Mouse (Mus musculus) left cerebral cortex, postnatal 4 days (tissue): Measurements from ENCODE around the gene Ube4b. TPM values are rescaled to one million over a fixed set of nuclear protein-coding genes. Genes with fewer than 3 reads are reported as not detected.
A peak's percentile ranks its signal among the peaks of the same experiment; 100 is the strongest.
"Not testable (repeated sequence)": the region's sequence is repeated elsewhere in the genome, so short reads cannot be mapped to it uniquely, and the experiment has no call there.

Experiments used
- DNase-seq: peaks from one replicate; pipeline ENCODE4 v3.0.0-alpha.2; 2022
- intact Hi-C: fragments of 180-260 bp; cut with DNase I; formaldehyde crosslinking; loops from one replicate; pipeline ENCODE4 v1.15.1; 2025
- total RNA-seq, 2 experiments: library from RNA; stranded (reverse); gene quantifications; 2 replicates each; pipeline ENCODE4 v1.2.3; 2021

The Ube4b gene
- total RNA-seq, result 100 to 1,000 TPM; 122 to 134 TPM

DNA sequence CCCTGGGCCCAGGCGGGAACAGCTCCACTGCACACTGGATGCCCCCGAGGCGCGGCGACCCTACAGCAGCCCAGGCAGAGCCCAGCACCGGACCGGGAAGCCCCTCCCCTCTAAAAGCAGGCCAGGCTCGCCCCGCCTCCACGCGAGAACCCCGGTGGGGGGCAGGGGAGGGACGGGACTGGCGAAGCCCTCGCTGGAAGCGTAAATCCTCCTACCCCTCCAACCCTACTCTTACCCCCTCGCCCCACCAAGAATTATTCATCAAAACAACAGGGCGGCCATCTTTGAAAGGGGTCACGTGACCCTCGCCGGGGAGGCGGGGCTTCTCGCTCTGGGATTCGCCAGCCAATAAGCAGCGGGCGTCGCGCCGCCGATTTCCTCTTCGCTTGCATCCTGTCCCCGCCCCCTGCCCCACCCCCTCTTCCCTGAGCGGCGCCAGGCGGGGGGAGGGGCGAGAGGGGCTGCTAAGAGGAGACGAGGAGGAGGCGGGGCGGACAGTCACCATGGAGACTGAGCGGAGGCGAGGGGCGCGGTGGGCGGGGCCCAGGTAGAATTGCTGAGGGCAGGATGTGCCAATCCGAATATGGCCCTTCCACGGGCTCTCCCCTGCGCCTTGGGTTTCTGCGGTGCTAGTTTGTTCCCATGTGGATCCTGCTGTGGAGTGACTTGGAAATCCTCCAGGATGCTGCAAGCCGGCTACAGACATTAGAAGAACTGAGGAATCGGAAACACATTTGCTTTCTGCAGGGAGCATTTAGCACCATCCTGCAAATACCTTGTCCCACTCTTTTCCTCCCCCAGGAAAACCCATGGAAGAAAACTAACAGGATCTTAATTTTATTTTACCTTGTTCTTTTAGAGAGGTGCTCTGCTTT, at the start of gene Ube4b:
Gene Ube4b (minus strand): TSS at position 425 of the 875 bp plus-strand sequence.
- DNase-seq, result peak; percentile 100
- intact Hi-C loops, result no loop called here

DNA sequence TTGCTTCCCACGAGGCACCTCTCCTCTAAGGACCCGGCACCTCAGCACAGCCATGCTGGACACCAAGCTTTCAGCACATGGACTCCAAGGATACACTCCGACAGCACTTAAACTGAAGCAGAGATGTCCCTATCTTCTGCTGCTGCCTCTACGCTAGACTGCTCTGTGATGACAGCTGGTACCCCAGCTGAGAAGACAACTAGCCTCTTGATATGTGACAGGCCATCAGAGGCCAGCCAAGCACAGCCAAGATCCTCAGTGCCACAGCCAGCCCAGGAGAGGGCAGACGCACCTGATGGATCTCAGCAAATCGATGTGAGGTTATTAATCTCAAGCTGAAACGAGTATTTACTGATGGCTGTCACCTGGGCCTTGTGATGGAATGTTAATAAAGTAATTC, 48.5 kb upstream of the Ube4b start:
- intact Hi-C loops, result no loop called here

DNA sequence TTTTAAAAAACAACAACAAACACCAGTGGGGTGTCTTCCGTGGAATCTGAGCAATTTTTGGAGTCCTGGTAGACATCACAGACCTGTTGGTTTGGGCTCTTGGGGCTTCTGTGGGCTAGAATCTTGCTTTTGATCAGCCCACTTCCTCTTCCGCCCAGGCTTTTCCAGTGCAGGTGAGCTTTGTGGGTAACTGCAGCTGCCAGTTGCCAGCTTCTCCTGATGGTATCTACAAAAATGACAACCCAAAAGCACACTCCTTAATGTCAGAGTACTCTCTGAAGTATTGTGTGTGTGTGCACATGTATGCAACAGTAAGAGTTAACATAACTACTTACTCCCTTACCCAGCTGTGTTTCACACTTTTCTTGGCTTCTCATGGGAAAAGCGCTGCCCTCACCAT, 43.0 kb upstream of the Ube4b start:
- no peak for DNase-seq
- intact Hi-C loops, result no loop called here

More for the DNA sequence above, 48.5 kb upstream of the Ube4b start:
- DNase-seq, result peak; percentile 32

DNA sequence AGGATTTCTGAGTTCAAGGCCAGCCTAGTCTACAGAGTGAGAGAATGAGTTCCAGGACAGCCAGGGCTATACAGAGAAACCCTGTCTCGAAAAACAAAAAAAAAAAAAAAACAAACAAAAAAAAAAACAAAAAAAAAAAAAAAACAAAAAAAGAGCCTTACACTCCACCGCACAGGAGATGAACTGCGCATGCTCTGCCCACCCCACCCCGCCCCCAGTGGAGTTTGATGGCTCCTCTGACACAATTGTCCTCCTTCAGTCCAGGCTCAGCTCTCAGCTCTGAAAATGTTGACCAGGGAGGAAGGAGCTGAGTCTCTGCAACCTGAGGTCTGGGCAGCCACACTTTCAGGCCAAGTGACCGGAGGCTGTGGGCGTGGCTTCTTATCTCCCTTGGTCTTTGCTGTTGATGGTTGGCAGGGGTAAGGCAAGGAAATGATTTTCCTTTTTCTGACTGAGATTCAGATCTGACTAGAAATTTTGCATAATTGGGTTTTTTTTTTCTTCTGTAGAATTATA, 36.9 kb upstream of the Ube4b start:
- intact Hi-C loops, result no loop called here
- DNase-seq, result no peak

DNA sequence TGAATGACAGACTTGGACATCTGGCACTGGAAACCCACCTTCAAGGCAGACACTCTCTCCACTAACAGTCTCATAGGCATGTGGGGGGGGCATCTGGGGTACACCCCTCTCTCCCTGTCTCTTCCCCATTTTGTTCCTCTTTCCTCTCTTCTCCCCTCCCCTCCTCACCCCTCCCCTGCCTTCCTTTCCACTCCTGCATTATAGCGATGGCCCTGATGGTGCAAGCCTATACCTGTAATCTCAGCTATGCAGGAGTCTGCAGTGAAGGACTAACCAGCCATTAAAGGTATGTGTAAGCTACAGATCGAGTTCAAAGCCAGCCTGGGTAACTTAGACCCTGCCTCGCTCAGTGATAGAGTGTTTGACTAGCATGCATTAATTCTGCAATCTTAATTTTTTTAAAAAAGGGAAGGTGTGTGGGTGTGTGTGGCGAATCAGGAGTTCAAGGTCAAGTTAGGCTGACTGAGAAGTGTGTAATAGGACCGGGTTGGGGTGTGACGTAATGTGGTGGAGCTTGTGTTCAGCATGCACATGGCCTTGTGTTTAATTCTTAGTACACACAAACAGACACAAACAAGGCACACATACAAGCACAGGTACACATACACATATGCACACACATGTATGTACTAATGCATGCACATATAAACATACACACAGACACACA, 35.9 kb upstream of the Ube4b start:
- intact Hi-C loops, result no loop called here
- no peak for DNase-seq

DNA sequence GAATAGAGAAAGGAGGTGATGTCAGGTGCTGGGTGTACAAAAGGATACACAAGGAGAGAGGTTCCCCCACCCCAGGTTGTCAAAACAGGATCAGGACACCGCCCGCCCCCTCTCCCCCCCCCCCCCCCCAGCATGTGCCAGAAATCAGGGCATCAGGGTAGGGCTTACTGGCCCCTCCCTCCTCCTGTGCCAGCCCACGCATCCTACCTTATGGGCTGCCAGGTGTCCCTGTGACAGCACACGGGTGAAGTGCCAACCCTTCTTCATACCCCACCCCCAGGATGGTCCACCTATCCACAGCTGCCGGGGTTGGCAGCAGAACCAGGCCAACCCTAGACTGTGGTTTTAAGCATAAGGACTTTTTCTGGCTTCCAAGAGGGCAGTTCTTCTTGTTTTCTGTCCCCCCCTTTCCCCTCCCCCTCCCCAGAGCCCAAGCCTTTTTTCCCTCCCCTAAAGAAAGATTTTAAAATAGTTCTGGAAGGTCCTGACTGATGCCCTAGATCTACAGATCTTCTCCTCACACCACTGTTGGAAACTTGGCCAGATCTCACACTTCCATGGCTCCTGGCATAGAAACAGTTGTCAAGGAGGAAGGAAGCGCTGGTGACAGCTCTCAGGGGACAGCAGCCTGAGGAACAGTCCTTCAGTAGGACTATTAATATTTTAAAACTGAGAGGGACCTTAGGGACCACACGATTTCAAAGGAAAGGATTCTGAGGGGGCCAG, 35.2 kb upstream of the Ube4b start:
- peak; percentile 12 for DNase-seq
- intact Hi-C loops, result no loop called here

DNA sequence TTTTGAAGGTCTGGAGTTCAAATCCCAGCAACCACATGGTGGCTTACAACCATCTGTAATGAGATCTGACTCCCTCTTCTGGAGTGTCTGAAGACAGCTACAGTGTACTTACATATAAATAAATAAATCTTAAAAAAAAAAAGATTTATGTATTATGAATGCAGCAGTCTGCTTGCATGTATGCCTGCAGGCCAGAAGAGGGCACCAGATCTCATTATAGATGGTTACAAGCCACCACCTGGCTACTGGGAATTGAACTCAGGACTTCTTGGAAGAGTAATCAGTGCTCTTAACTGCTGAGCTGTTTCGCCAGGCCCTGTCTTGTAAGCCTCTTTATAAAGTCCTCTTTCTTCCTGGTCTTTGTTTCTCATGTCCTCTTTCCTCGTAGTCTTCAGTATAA, 33.9 kb upstream of the Ube4b start:
- intact Hi-C loops, DNase-seq: not testable (repeated sequence)

DNA sequence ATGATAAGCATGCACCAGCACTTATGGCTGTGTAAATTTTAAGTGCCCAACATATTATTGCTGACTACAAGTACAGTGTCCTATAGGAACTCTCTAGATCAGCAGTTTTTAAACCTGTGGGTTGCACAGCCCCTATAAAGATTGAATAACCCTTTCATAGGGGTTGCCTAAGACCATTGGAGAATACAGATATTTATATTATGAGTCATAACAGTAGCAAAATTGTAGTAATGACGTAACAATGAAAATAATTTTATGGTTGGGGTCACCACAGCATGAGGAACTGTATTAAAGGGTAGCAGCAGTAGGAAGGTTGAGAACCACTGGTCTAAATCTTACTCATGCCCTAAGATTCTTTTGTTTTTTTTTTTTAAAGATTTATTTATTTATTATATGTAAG, 32.9 kb upstream of the Ube4b start:
- DNase-seq, result no peak
- intact Hi-C loops, result no loop called here

DNA sequence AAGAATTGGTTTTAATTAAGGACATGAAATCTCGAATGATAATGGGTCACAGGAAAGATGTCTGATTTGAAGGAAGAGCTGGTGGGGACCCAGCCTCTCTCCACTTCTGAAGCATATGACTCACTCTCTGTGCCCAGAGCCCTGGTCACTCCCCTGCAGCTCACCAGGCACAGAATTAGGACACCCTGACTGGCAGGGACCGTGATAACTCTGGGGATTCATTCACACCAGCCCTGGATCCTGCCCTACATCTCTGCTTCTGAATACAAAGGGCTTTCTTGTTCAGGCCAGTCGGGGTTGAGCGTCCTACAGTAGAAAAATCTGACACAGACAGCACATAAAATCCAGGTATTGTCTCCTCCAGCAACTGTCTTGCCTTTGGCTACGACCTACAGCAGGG, 32.0 kb upstream of the Ube4b start:
- DNase-seq, result no peak
- intact Hi-C loops, result no loop called here

DNA sequence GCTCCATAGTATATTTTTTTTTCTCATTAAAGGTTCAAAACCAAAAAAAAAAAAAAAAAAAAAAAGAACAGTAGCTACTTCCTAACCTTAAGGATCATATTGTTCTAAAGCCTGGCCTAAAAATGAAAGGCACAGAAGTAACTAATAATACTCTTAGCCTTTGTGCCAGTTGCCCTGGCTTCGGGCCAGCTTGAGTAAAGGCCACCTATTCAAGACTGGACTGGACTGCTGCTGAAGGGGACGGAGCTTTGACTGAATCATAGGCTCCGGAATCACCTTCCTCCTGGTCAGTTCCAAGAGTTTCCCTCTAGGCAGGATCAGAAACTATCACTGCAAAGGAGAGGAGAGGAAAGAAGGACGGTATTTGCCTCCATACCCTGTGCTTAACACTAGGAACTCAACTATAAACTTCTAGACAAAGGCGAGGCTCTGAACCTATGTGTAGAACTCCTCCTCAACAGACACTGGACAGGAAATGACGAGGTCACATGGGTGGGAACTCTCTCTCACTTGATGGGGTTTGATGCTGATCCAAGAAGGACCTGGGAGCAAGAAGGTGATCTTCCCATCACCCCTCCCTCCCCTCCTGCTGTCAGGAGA, 31.4 kb upstream of the Ube4b start:
- intact Hi-C loops, result no loop called here
- no peak for DNase-seq

DNA sequence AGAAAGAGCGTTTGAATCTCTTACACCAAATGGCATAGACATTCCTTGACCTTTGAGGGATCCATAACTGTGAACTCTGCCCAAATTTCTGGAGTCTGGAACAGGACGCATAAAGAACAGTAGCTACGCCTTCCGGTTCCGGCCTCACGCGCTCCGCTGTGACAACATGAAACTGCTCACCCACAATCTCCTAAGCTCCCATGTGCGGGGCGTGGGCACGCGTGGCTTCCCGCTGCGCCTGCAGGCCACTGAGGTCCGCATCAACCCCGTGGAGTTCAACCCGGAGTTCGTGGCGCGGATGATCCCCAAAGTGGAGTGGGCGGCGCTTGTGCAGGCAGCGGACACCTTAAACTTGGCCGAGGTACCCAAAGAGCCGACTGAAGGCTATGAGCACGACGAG, 30.6 kb upstream of the Ube4b start:
- DNase-seq, intact Hi-C loops: not testable (repeated sequence)

DNA sequence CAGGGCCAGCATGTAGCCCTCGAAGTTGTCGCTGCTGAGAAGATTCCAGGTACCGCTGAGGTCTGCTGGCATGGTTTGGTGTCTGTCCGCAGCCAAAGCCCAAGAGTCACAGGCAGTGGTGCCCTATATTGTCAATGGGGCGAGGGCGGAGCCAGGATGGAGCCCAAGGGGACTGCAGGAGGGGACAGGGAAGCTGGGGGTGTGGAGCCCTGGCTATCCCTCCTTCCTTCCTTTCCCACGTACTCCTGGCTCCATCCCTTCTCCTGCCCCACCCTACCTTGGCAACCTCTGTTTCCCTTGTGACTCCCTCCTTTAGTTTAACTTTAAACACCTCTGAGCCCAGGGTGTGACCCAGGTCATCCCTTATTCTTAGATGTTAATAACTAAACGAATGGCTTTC, 28.3 kb upstream of the Ube4b start, which contains the start of gene Rbp7:
Gene Rbp7 (minus strand): TSS at position 100 of the 400 bp plus-strand sequence.
- intact Hi-C loops, result no loop called here
- no peak for DNase-seq

DNA sequence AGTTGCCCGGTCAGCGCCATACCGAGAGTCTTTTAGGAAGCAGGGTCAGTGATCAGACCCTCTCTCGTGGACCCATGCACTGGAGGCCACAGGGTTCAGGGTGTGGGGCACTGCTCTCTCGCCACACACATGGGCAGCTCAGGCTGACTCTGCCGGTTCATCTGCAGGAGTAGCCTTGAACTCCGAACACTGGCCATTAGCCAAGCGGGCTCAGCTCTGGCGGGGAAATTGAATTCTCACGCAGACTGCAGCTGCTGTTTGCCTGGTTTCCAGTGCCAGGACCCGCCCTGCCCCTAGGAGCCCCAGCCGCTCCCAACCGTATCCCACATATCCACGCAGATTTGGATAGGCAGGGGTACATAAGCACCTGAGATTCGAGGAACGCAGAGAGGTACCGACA, 27.7 kb upstream of the Ube4b start:
- intact Hi-C loops, result no loop called here
- DNase-seq, result peak; percentile 36

DNA sequence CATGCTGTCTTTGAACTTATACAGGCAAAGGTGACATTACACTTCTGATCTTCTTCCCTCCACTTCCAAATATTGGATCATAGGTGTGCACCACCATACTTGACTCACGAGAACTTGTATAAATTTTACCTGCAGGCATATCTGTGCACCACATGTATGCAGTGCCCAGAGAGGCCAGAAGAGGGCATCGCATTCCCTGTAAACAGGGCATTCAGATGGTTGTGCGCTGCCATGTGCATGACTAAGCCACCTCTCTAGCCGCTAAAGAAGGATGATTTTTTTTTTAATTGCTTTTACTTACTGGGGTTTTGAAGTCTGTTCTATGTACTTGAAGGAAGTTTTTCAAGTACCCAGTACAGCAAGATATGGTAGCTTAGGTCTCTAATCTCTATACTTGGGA, 27.1 kb upstream of the Ube4b start:
- intact Hi-C loops, result no loop called here
- peak; percentile 51 for DNase-seq

DNA sequence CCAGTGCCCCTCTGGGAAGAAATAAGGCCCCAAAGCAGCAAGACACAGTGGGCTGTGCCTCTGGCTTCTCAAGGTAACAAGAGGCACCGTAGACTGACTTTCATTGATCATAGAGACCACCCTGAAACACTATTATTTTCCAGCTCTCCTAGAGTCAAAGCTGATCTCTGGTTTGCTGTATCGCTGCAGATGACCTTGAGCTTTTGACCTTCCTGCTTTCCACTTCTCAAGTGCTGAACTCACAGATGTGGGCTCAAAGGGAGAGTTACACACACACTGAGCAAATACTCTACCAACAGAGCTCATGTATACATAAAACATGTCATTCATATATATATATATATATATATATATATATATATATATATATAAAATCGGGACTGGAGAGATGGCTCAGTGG, 24.1 kb upstream of the Ube4b start:
- DNase-seq, result no peak
- intact Hi-C loops, result no loop called here

DNA sequence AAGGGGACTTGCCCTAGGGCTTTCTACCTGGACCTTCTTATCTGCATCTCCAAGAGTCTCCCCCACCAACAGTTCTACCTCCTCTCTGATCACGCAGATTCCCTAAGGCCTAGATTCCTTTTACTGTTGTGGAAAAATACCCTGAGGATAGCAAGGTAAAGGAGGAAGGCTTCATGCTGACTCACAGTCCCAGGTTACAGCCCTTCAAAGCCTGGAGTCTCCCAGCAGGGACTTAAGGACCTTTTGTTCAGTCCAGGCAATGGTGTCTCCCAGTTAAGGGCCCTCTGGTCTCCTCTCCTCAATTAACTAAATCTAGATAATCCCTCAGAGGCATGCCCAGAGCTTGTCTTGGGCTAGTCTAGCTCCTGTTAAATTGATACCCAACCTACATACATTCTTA, 19.8 kb upstream of the Ube4b start:
- no peak for DNase-seq
- intact Hi-C loops, result no loop called here

DNA sequence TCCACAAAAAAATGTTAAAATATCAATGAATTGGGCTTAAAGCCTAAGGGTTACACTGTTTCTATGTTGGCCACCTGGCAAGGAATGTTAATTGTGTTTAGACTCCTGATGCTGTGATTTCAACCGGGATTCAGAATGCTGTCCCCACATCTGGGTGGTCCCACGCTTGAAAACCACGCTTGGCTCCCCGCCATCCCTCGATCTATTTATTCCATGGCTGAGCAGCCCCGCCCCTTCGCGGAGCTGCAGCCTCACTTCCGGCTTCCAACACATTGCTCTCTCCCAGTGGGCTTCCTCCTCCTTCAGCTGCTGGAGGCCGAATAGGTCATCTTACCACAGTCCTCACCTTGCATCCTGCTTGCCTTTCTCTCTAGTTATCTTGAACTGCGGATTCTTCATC, 19.3 kb upstream of the Ube4b start:
- peak; percentile 76 for DNase-seq
- intact Hi-C loops, result no loop called here

DNA sequence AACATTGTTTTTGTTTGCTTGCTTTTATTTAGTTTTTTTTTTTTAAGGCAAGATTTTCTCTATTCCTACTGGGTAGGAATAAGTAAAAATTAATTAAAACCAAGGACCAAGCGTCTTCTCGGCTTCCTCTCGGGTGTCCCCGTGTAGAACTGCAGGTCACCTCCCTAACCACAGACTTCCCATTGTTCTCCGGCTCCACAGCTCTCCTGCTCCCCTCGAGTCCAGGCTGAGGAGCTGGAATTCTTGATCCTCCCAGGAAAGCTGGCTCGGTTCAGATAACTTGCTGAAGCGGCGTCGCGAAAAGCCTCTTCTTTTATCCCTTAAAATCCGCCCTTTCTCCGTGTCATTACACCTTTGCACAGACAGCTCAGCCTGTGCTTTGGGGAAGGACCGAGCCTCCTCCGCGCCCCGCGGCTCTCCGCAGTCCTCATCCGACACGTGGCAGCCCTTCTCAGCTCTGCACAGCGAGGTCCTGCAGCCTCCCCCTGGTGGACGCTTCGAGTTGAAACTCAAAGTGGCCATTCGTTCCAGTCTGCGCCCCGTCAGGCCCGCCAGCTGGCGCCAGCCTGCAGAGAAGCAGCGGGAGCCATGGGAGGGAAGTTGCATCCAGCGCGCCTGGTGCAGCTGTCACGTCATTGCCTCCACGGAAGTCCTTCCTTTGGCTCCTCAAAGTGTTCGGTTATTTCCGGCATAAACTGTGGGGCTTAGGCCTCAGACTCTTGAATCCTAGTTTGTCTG, 18.6 kb upstream of the Ube4b start:
- DNase-seq, result peak; percentile 94
- intact Hi-C loops, result no loop called here

DNA sequence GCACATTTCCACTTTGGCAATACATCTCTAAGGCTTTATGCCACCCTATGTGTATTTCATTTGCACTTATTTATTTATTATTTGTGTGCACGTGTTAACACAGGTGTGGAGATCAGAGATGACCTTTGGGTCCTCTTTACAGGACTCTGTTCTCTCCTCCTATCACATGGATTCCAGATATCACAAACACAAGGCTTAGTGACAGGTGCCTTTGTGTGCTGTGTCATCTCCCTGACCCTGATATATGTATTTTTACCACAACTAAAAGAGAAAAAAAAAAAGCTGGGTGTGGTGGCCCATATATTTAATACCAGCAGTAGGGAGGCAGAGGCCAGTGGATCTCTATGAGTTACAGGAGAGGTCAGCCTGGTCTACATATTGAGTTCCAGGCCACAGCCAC, 17.9 kb upstream of the Ube4b start:
- intact Hi-C loops, result no loop called here
- DNase-seq, result no peak

DNA sequence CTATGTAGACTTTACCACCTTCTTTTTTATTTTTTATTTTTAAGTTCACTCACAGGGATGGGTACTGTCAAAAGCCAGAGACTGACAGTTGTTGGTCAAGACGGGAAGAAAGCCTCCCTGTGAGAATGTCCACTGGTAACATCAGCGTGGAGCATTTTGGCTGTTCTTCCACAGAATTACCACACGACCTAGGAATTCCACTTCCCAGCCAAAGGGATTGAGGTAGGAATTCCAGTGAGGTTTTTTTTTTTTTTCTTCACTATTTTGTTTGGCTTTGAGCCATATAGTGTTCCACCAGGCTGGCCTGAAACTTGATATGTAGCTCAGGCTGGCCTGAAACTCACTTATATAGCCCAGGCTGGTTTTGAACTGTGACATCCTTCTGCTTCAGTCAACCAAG, 15.9 kb upstream of the Ube4b start:
- intact Hi-C loops, result no loop called here

More for the DNA sequence above, 15.9 kb upstream of the Ube4b start:
- no peak for DNase-seq
